Comparison of ENCODE assay signal across 8 mouse cellular contexts in genomic region chr5:100719235-100720088, GRCm38 (mm10). TPM values are rescaled to one million over a fixed set of nuclear protein-coding genes. Genes with fewer than 3 reads are reported as not detected.
DNase-seq lines count a peak whose midpoint lies in the region; ATAC-seq lines count a peak whose summit lies in the region.

Hpse (minus strand) TSS chr5:100719716.

- peak within 1 kb of the TSS; percentile 60 for H3K9ac ChIP-seq in intestine, embryonic 15.5 days
- H3K9ac ChIP-seq in liver, embryonic 16.5 days (ENCODE audit: low read depth, low read length) = peak within 1 kb of the TSS; percentile 34; the same call in 1 of the 2 replicates

- WGBS in intestine, embryonic 15.5 days = under 1% methylated on average over 55 of the region's 56 CpGs
- WGBS in liver, embryonic 16.5 days (ENCODE audit: insufficient replicate concordance) = under 1% methylated on average over 53 of the region's 56 CpGs

- H3K9me3 ChIP-seq in intestine, embryonic 15.5 days = no peaks in the 10 kb centered on the region
- no peaks in the 10 kb centered on the region for H3K9me3 ChIP-seq in liver, embryonic 16.5 days (replicated peaks; ENCODE audit: control insufficient read depth, low read length)

- no peaks in the 10 kb centered on the region for H3K36me3 ChIP-seq in intestine, embryonic 15.5 days
- no peaks in the 10 kb centered on the region for H3K36me3 ChIP-seq in liver, embryonic 16.5 days (ENCODE audit: control insufficient read depth, insufficient read depth)

- H3K4me1 ChIP-seq in intestine, embryonic 15.5 days (replicated peaks) = peaks cover 10% of the 10 kb centered on the region; the same call in 1 of the 2 replicates
- H3K4me1 ChIP-seq in liver, embryonic 16.5 days (ENCODE audit: control insufficient read depth, low read depth, low read length) = peaks cover 2% of the 10 kb centered on the region; the same call in 1 of the 2 replicates

- no peaks in the 10 kb centered on the region for H3K27me3 ChIP-seq in intestine, embryonic 15.5 days (replicated peaks)
- H3K27me3 ChIP-seq in liver, embryonic 16.5 days (ENCODE audit: control insufficient read depth, insufficient read depth, low read depth, low read length) = peaks cover 15% of the 10 kb centered on the region

- no peak within 1 kb of the TSS for H3K27ac ChIP-seq in intestine, embryonic 15.5 days
- H3K27ac ChIP-seq in liver, embryonic 16.5 days (ENCODE audit: low read length) = no peak within 1 kb of the TSS

- peak within 1 kb of the TSS; percentile 62 for H3K4me3 ChIP-seq in intestine, embryonic 15.5 days (replicated peaks)
- H3K4me3 ChIP-seq in liver, embryonic 16.5 days (ENCODE audit: low read depth, low read length) = peak within 1 kb of the TSS; percentile 57

- H3K4me2 ChIP-seq in intestine, embryonic 15.5 days (replicated peaks) = peak within 1 kb of the TSS; percentile 99
- H3K4me2 ChIP-seq in liver, embryonic 16.5 days (ENCODE audit: low read depth, low read length) = peak within 1 kb of the TSS; percentile 71

- peak; percentile 12 to 25 for DNase-seq in layer of hippocampus, postnatal 10 days (ENCODE audit: low spot score in 2 of 2)
- no peak for DNase-seq in layer of hippocampus, adult 18-20 months (ENCODE audit: low spot score in 2 of 2)
- DNase-seq in embryo, embryonic 10 days (ENCODE audit: low spot score) = peak; percentile 57
- DNase-seq in heart, adult 11 months = peak; percentile 96
- peak; percentile 11 to 42 for DNase-seq in natural killer cell, adult 2 months (ENCODE audit: low spot score in 2 of 2)
- DNase-seq in thymus, postnatal 14 days = peak; percentile 65

- ATAC-seq in intestine, embryonic 15.5 days = peak; percentile 90
- ATAC-seq in liver, embryonic 16.5 days (ENCODE audit: low read depth) = peak; percentile 51

RNA-seq across cellular contexts. Expression of gene Hpse, which starts in this region (rescaled TPM):
- total RNA-seq in layer of hippocampus, postnatal 10 days (2021) = 1 to 10 TPM in 1 of 2 experiments, under 1 TPM in 1; 0.96 to 1.1 TPM
- under 1 TPM; 0.67 to 0.71 TPM for total RNA-seq in layer of hippocampus, adult 18-20 months (2021)
- 3.6 and 3.9 TPM in 2 replicates for polyA plus RNA-seq in intestine, embryonic 15.5 days (2015; fragmentation: Nextera tagmentation; extraction: Ambion mirVana)
- polyA plus RNA-seq in liver, embryonic 16.5 days (2015; fragmentation: Nextera tagmentation; extraction: Ambion mirVana) = 1.8 and 2.2 TPM in 2 replicates

Comparison
In these comparisons a context has a peak if more than half of its experiments do, and no peak if none do; other contexts are left out.
1. DNase-seq: peak in layer of hippocampus, postnatal 10 days (2 of 2), embryo, embryonic 10 days (single experiment), heart, adult 11 months (single experiment), natural killer cell, adult 2 months (2 of 2) and thymus, postnatal 14 days (single experiment); none in layer of hippocampus, adult 18-20 months (0 of 2).